Mouse (Mus musculus) kidney, postnatal 36 days (tissue): ENCODE measurements around the gene Rngtt.
A peak's percentile ranks its signal among the peaks of the same experiment; 100 is the strongest.
"Not testable (repeated sequence)": the region's sequence is repeated elsewhere in the genome, so short reads cannot be mapped to it uniquely, and the experiment has no call there.

ENCODE experiments used
- DNase-seq, 2 experiments: peaks; one replicate each; pipeline ENCODE4 v3.0.0; 2021 to 2022; ENCODE audit warnings: mixed read lengths in 2 of 2

Gene Rngtt

GRCm38 (mm10) chr4:33314150-33314549 is 4.0 kb downstream of the Rngtt start:
- DNase-seq = not testable (repeated sequence)

- no peak for DNase-seq
These were observed 5.7 kb downstream of the Rngtt start for GRCm38 (mm10) chr4:33315840-33316239.

GRCm38 (mm10) chr4:33331147-33331546 is 21.0 kb downstream of the Rngtt start:
- no peak for DNase-seq

- DNase-seq = no peak
These were observed 22.9 kb downstream of the Rngtt start for GRCm38 (mm10) chr4:33332956-33333455.

GRCm38 (mm10) chr4:33337999-33338398 is 27.9 kb downstream of the Rngtt start:
- no peak for DNase-seq

- DNase-seq = no peak
These were observed 33.0 kb downstream of the Rngtt start for GRCm38 (mm10) chr4:33342877-33343731.

GRCm38 (mm10) chr4:33343732-33344057 is 33.6 kb downstream of the Rngtt start:
- no peak for DNase-seq

GRCm38 (mm10) chr4:33363451-33363850 is 53.3 kb downstream of the Rngtt start:
- no peak for DNase-seq

- no peak for DNase-seq
These were observed 64.8 kb downstream of the Rngtt start for GRCm38 (mm10) chr4:33374916-33375315.

- peak in 1 of 2 experiments; percentile 4 for DNase-seq
These were observed 67.5 kb downstream of the Rngtt start for GRCm38 (mm10) chr4:33377642-33378041.

GRCm38 (mm10) chr4:33378894-33379293 is 68.8 kb downstream of the Rngtt start:
- peak in 1 of 2 experiments; percentile 6 for DNase-seq

- DNase-seq = no peak
These were observed 78.8 kb downstream of the Rngtt start for GRCm38 (mm10) chr4:33388899-33389298.

GRCm38 (mm10) chr4:33390660-33391059 is 80.5 kb downstream of the Rngtt start:
- no peak for DNase-seq

- no peak for DNase-seq
These were observed 83.3 kb downstream of the Rngtt start for GRCm38 (mm10) chr4:33393437-33393836.

GRCm38 (mm10) chr4:33396222-33397176 is 86.4 kb downstream of the Rngtt start:
- peak; percentile 84 to 90 for DNase-seq

GRCm38 (mm10) chr4:33405723-33406293 is 95.7 kb downstream of the Rngtt start:
- DNase-seq = no peak

- no peak for DNase-seq
These were observed 103.7 kb downstream of the Rngtt start for GRCm38 (mm10) chr4:33413791-33414190.

GRCm38 (mm10) chr4:33414781-33415180 is 104.7 kb downstream of the Rngtt start:
- no peak for DNase-seq

- no peak for DNase-seq
These were observed 107.3 kb downstream of the Rngtt start for GRCm38 (mm10) chr4:33417391-33417790.

- DNase-seq = no peak
These were observed 109.5 kb downstream of the Rngtt start for GRCm38 (mm10) chr4:33419644-33420043.

GRCm38 (mm10) chr4:33428856-33429255 is 118.7 kb downstream of the Rngtt start:
- no peak for DNase-seq

- no peak for DNase-seq
These were observed 131.8 kb downstream of the Rngtt start for GRCm38 (mm10) chr4:33441864-33442263.

- no peak for DNase-seq
These were observed 136.2 kb downstream of the Rngtt start for GRCm38 (mm10) chr4:33446265-33446664.
